Mouse (Mus musculus) cerebellum, adult 2 months (tissue): ENCODE measurements around the gene 2010111I01Rik.

Source experiments
- CTCF ChIP-seq: fragments of 200-500 bp; IDR thresholded peaks from 2 replicates; pipeline ENCODE4 v1.5.1; 2011; ENCODE audit warnings: low read depth, mild to moderate bottlenecking, control low read depth, low read length, moderate library complexity, borderline replicate concordance; ENCODE audit not compliant: insufficient read depth
- POLR2A ChIP-seq: fragments of 200-500 bp; IDR thresholded peaks from 2 replicates; pipeline ENCODE4 v1.6.1; 2011; ENCODE audit warnings: low read length, control low read depth, borderline replicate concordance; ENCODE audit not compliant: insufficient read depth

- TF ChIP-seq CTCF: no peak
- no peak for TF ChIP-seq POLR2A
These were observed 358.8 kb downstream of the 2010111I01Rik start for GRCm38 (mm10) chr13:63323286-63324075.
